Mouse (Mus musculus): ENCODE data around the gene Ankrd34a. TPM values are rescaled to one million over a fixed set of nuclear protein-coding genes. Genes with fewer than 3 reads are reported as not detected.
A peak's percentile ranks its signal among the peaks of the same experiment; 100 is the strongest.

Ankrd34a gene
- polyA plus RNA-seq, 1 experiment from 2014 or later, result 2.7 TPM

- 8% methylated on average over 22 of the region's 22 CpGs for WGBS
- Histone ChIP-seq H3K9ac (peak overlapping the region; percentile 47), H3K4me2 (peak overlapping the region; percentile 67), H3K27me3 (no peaks in the 10 kb centered on the region), H3K9me3 (no peaks in the 10 kb centered on the region), H3K4me3 (peak overlapping the region; percentile 59), H3K27ac (peak overlapping the region; percentile 94), H3K36me3 (peaks cover 23% of the 10 kb centered on the region), H3K4me1 (peaks cover 45% of the 10 kb centered on the region)
- ATAC-seq (ENCODE audit: insufficient number of reproducible peaks, low FRiP score, low TSS enrichment, low read depth), result no peak
Measured at GRCm38 (mm10) chr3:96556651-96557635, 39.5 kb upstream of the Ankrd34a start.

DNA sequence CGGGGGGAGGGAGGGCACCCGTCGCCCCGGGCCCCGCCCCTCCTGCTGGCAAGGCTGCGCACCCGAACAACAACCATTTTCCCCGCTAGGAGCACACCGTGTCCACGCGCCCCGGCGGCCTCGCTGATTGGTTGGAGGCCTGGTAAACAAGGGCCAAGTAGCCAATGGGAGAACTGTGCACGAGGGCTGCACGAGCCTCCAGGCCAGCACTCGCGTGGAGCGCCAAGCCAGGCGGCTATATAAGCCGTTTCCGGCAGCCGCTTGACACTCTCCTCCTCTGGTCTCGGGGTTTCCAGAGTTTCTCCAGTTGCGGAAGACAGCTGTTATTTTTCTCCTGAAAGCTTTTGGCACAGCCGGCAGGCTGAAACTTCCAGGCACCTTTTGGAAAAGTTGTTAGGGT, 38.7 kb upstream of the Ankrd34a start, which contains the start of gene Txnip:
Gene Txnip, plus strand, starts transcription at position 264 of the 400 bp plus-strand sequence.
- peaks cover 50% of the 10 kb centered on the region for H3K4me1 ChIP-seq
- H3K27me3 ChIP-seq, result no peaks in the 10 kb centered on the region
- H3K9ac ChIP-seq, result peak within 1 kb of the TSS; percentile 65
- no peaks in the 10 kb centered on the region for H3K9me3 ChIP-seq
- WGBS, result under 1% methylated on average over 26 of the region's 26 CpGs
- ATAC-seq (ENCODE audit: insufficient number of reproducible peaks, low FRiP score, low TSS enrichment, low read depth), result peak; percentile 98
- peaks cover 23% of the 10 kb centered on the region for H3K36me3 ChIP-seq
- peak within 1 kb of the TSS; percentile 67 for H3K4me2 ChIP-seq
- peak within 1 kb of the TSS; percentile 59 for H3K4me3 ChIP-seq
- peak within 1 kb of the TSS; percentile 94 for H3K27ac ChIP-seq

DNA sequence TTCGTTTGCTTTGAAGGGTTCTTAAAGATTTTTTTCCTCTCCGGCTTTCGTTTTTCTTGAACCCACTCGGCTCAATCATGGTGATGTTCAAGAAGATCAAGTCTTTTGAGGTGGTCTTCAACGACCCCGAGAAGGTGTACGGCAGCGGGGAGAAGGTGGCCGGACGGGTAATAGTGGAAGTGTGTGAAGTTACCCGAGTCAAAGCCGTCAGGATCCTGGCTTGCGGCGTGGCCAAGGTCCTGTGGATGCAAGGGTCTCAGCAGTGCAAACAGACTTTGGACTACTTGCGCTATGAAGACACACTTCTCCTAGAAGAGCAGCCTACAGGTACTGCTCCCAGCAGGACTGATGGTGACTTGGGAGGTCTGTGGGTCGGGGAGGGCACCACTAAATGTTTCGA, 38.3 kb upstream of the Ankrd34a start:
- no peak for ATAC-seq (ENCODE audit: insufficient number of reproducible peaks, low FRiP score, low TSS enrichment, low read depth)
- Histone ChIP-seq H3K4me2 (peak overlapping the region; percentile 67), H3K4me1 (peaks cover 50% of the 10 kb centered on the region), H3K27ac (peak overlapping the region; percentile 94), H3K27me3 (no peaks in the 10 kb centered on the region), H3K9me3 (no peaks in the 10 kb centered on the region), H3K4me3 (peak overlapping the region; percentile 59), H3K36me3 (peaks cover 23% of the 10 kb centered on the region), H3K9ac (peak overlapping the region; percentile 65)
- WGBS, result under 1% methylated on average over 17 of the region's 17 CpGs

DNA sequence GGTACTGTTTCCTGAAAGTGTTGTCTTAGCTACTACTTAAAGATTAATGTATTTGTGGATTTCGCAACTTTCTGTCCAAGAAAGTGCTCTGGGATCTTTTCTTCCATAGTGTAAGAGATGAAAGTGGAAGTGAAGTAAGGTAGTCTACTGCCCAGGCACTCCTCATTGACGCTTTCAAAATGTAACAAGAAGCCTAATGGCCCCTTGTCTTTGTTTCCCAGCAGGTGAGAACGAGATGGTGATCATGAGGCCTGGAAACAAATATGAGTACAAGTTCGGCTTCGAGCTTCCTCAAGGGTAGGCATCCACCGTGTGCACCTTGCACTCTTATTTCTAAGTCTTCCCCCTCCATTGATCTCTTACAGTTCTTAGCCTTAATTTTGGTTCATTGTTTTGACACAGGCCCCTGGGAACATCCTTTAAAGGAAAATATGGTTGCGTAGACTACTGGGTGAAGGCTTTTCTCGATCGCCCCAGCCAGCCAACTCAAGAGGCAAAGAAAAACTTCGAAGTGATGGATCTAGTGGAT, 37.7 kb upstream of the Ankrd34a start:
- ATAC-seq (ENCODE audit: insufficient number of reproducible peaks, low FRiP score, low TSS enrichment, low read depth), result no peak
- Histone ChIP-seq H3K27me3 (no peaks in the 10 kb centered on the region), H3K4me2 (peak overlapping the region; percentile 67), H3K4me3 (peak overlapping the region; percentile 59), H3K4me1 (peaks cover 50% of the 10 kb centered on the region), H3K9me3 (no peaks in the 10 kb centered on the region), H3K36me3 (peaks cover 23% of the 10 kb centered on the region), H3K9ac (peak overlapping the region; percentile 65), H3K27ac (peak overlapping the region; percentile 94)
- 29% methylated on average over 10 of the region's 10 CpGs for WGBS

DNA sequence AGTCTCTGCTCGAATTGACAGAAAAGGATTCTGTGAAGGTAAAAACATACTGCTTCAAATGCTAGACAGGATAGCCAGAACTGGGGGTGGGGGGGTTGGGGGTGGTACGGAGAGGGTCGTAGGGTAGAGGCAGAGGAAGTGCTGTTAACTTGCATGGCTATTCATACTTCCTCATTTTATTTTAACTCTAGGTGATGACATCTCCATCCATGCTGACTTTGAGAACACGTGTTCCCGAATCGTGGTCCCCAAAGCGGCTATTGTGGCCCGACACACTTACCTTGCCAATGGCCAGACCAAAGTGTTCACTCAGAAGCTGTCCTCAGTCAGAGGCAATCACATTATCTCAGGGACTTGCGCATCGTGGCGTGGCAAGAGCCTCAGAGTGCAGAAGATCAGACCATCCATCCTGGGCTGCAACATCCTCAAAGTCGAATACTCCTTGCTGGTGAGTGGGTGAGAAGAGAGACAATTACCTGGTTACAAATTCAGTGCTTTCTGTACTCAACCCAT, 37.0 kb upstream of the Ankrd34a start:
- Histone ChIP-seq H3K4me3 (peak overlapping the region; percentile 59), H3K9ac (peak overlapping the region; percentile 3; the same call in 1 of the 2 replicates), H3K27ac (no peak overlapping the region), H3K36me3 (peaks cover 23% of the 10 kb centered on the region), H3K4me2 (peak overlapping the region; percentile 67), H3K4me1 (peaks cover 58% of the 10 kb centered on the region), H3K9me3 (no peaks in the 10 kb centered on the region), H3K27me3 (no peaks in the 10 kb centered on the region)
- ATAC-seq (ENCODE audit: insufficient number of reproducible peaks, low FRiP score, low TSS enrichment, low read depth), result no peak
- whole genome bisulfite sequencing, result 74% methylated on average over 12 of the region's 12 CpGs

- peak overlapping the region; percentile 3; the same call in 1 of the 2 replicates for H3K9ac ChIP-seq
- ATAC-seq (ENCODE audit: insufficient number of reproducible peaks, low FRiP score, low TSS enrichment, low read depth), result no peak
- peak overlapping the region; percentile 38; the same call in 1 of the 2 replicates for H3K27ac ChIP-seq
- peak overlapping the region; percentile 67 for H3K4me2 ChIP-seq
- no peaks in the 10 kb centered on the region for H3K27me3 ChIP-seq
- WGBS, result 81% methylated on average over 23 of the region's 23 CpGs
- H3K9me3 ChIP-seq, result no peaks in the 10 kb centered on the region
- peaks cover 23% of the 10 kb centered on the region for H3K36me3 ChIP-seq
- H3K4me1 ChIP-seq, result peaks cover 57% of the 10 kb centered on the region
- H3K4me3 ChIP-seq, result peak overlapping the region; percentile 59
Measured at GRCm38 (mm10) chr3:96559911-96560850, 36.3 kb upstream of the Ankrd34a start.

GRCm38 (mm10) chr3:96560881-96561668, 35.4 kb upstream of the Ankrd34a start:
- Histone ChIP-seq H3K36me3 (peaks cover 23% of the 10 kb centered on the region), H3K9me3 (no peaks in the 10 kb centered on the region), H3K27ac (peak overlapping the region; percentile 57), H3K27me3 (no peaks in the 10 kb centered on the region), H3K4me1 (peaks cover 49% of the 10 kb centered on the region), H3K4me2 (peak overlapping the region; percentile 67), H3K9ac (no peak overlapping the region), H3K4me3 (peak overlapping the region; percentile 59)
- ATAC-seq (ENCODE audit: insufficient number of reproducible peaks, low FRiP score, low TSS enrichment, low read depth), result no peak
- WGBS, result 73% methylated on average over 9 of the region's 9 CpGs

DNA sequence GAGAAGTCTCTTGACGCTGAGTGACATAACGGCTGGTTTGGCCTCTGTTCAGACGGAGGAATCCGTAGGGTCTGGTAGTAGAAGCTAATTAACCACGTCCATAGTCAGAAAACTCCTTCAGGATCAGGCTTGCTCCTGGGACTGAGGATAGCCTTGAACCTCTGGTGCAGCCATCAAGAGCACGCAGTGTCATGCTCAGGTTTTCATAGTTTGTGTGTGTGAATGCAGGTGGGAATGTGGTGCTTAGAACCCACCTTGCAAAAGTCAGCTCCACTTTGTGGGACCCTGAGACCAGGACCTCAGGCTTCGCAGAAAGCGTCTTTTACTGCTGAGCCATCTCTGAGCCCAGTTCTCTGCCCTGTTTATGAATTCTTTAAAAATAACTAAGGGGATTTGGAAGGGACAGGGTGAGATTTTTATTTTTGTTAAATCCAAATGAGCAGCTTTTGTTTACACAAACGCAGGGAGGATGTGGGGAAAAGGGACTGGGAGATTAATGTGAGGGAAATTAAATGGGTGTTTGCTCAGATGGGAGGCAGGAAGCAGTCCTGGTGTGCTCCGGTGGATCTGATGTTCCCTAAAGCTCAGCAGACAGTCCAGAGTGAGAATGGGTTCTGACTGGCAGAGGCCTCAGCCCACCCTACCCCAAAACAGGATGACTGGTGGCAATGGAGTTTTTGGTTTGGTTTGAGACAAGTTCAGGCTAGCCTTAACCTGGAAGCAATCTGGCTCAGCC, 34.3 kb upstream of the Ankrd34a start:
- no peak overlapping the region for H3K4me2 ChIP-seq
- WGBS, result 56% methylated on average over 10 of the region's 10 CpGs
- ATAC-seq (ENCODE audit: insufficient number of reproducible peaks, low FRiP score, low TSS enrichment, low read depth), result no peak
- no peaks in the 10 kb centered on the region for H3K27me3 ChIP-seq
- no peaks in the 10 kb centered on the region for H3K9me3 ChIP-seq
- peak overlapping the region; percentile 57 for H3K27ac ChIP-seq
- H3K4me3 ChIP-seq, result no peak overlapping the region
- H3K9ac ChIP-seq, result no peak overlapping the region
- peaks cover 42% of the 10 kb centered on the region for H3K4me1 ChIP-seq
- H3K36me3 ChIP-seq, result peaks cover 23% of the 10 kb centered on the region

GRCm38 (mm10) chr3:96563267-96563666, 33.2 kb upstream of the Ankrd34a start:
- 87% methylated on average over 8 of the region's 8 CpGs for WGBS
- Histone ChIP-seq H3K4me3 (no peak overlapping the region), H3K27me3 (no peaks in the 10 kb centered on the region), H3K9me3 (no peaks in the 10 kb centered on the region), H3K27ac (no peak overlapping the region), H3K36me3 (peaks cover 23% of the 10 kb centered on the region), H3K4me1 (peaks cover 40% of the 10 kb centered on the region), H3K9ac (no peak overlapping the region), H3K4me2 (no peak overlapping the region)
- no peak for ATAC-seq (ENCODE audit: insufficient number of reproducible peaks, low FRiP score, low TSS enrichment, low read depth)

Data from limb, embryonic 15.5 days (tissue).